9 mouse cellular contexts compared by ENCODE assay signal in genomic region chr2:115385207-115386168, GRCm38 (mm10).
DNase-seq lines count a peak whose midpoint lies in the region; ATAC-seq and TF ChIP-seq lines count a peak whose summit lies in the region.
"Had no signal": no experiment of that assay in that cellular context is flagged by ENCODE, and none has a peak within 500 bp of the region (broad histone marks: within the 10 kb centered on the region; RNA-seq: fewer than 3 reads in every experiment).

No protein-coding gene starts in this region.

- no peaks in the 10 kb centered on the region for H3K27me3 ChIP-seq in heart, adult 2 months (ENCODE audit: control insufficient read depth, insufficient read depth, low read length)
- H3K27me3 ChIP-seq in kidney, adult 2 months (replicated peaks; ENCODE audit: control insufficient read depth, insufficient read depth, low read length), result no peaks in the 10 kb centered on the region
- H3K27me3 ChIP-seq: CH12.LX had no signal

- TF ChIP-seq EP300 in heart, adult 2 months (IDR thresholded peaks at IDR 0.05; ENCODE audit: insufficient read depth, low read depth, low read length), result no peak

- TF ChIP-seq CTCF in heart, adult 2 months (IDR thresholded peaks at IDR 0.05), result no peak
- TF ChIP-seq CTCF in bone marrow macrophage, adult 2 months (IDR thresholded peaks at IDR 0.05; ENCODE audit: low read depth, low read length), result no peak
- no peak for TF ChIP-seq CTCF in kidney, adult 2 months (conservative IDR thresholded peaks at IDR 0.05; ENCODE audit: insufficient read depth, insufficient read length, low read depth, low read length)

- intact Hi-C loops in heart, adult 2 months (cut with DNase I), result no loop called here

- 23% methylated on average over 16 of the region's 16 CpGs for WGBS in heart, adult 2 months
- WGBS in kidney, adult 2 months, result 35% methylated on average over 16 of the region's 16 CpGs

- H3K4me3 ChIP-seq in heart, adult 2 months, result no peak overlapping the region
- peak overlapping the region; percentile 21 for H3K4me3 ChIP-seq in bone marrow macrophage, adult 2 months (ENCODE audit: insufficient read depth, low read length)
- H3K4me3 ChIP-seq in kidney, adult 2 months (ENCODE audit: insufficient read depth, low read depth, low read length), result no peak overlapping the region

- H3K27ac ChIP-seq in heart, adult 2 months, result peak overlapping the region; percentile 21
- peak overlapping the region; percentile 55 for H3K27ac ChIP-seq in bone marrow macrophage, adult 2 months (ENCODE audit: insufficient read depth, low read depth, low read length)
- H3K27ac ChIP-seq in kidney, adult 2 months (ENCODE audit: insufficient read depth, low read depth, low read length), result peak overlapping the region; percentile 91

- peak in 1 of 2 experiments; percentile 1 for DNase-seq in heart, adult 2 months
- DNase-seq in heart, adult 8-10 months (ENCODE audit: low spot score), result no peak
- peak; percentile 86 for DNase-seq in kidney, adult 2 months
- DNase-seq in mesoderm, embryonic 11.5 days (ENCODE audit: low read depth, low spot score), result peak; percentile 26
- DNase-seq in spleen, postnatal 10 days (ENCODE audit: low spot score in 2 of 2), result no peak
- DNase-seq in testis, postnatal 10 days (ENCODE audit: low spot score), result no peak

- peaks cover 3% of the 10 kb centered on the region for H3K4me1 ChIP-seq in heart, adult 2 months (ENCODE audit: control insufficient read depth, insufficient read depth, low read length)
- H3K4me1 ChIP-seq in bone marrow macrophage, adult 2 months (ENCODE audit: control insufficient read depth, insufficient read depth, low read length), result peaks cover 15% of the 10 kb centered on the region
- H3K4me1 ChIP-seq in kidney, adult 2 months (ENCODE audit: control insufficient read depth, insufficient read depth, low read length), result no peaks in the 10 kb centered on the region

- no peaks in the 10 kb centered on the region for H3K79me2 ChIP-seq in heart, adult 2 months (replicated peaks; ENCODE audit: control insufficient read depth, insufficient read depth, low read length)

- H3K36me3 ChIP-seq in heart, adult 2 months (ENCODE audit: control insufficient read depth, insufficient read depth, low read length), result no peaks in the 10 kb centered on the region; the same call in 1 of the 2 replicates
- no peaks in the 10 kb centered on the region for H3K36me3 ChIP-seq in kidney, adult 2 months (ENCODE audit: control insufficient read depth, insufficient read depth, low read length)

- TF ChIP-seq POLR2A in heart, adult 2 months (IDR thresholded peaks at IDR 0.05; ENCODE audit: insufficient read depth, low read depth, low read length), result no peak
- no peak for TF ChIP-seq POLR2A in bone marrow macrophage, adult 2 months (IDR thresholded peaks at IDR 0.05; ENCODE audit: borderline replicate concordance, low read depth, low read length)
- TF ChIP-seq POLR2A in kidney, adult 2 months (IDR thresholded peaks at IDR 0.05; ENCODE audit: low read depth, low read length), result no peak

- ATAC-seq in megakaryocyte-erythroid progenitor cell, adult 5-6 weeks (replicated peaks; ENCODE audit: low FRiP score, low TSS enrichment, poor library complexity, severe bottlenecking), result no peak

- H3K9ac ChIP-seq in heart, adult 2 months (ENCODE audit: low read depth, low read length), result no peak overlapping the region; the same call in 1 of the 2 replicates

Comparison
In these comparisons a context has a peak if more than half of its experiments do, and no peak if none do; other contexts are left out.
1. DNase-seq: peak in kidney, adult 2 months (single experiment) and mesoderm, embryonic 11.5 days (single experiment); none in heart, adult 8-10 months (single experiment), spleen, postnatal 10 days (0 of 2) and testis, postnatal 10 days (single experiment).
2. H3K27ac ChIP-seq: peak in every context shown above with its lines; median percentile 91 in kidney, adult 2 months; 55 in bone marrow macrophage, adult 2 months; 21 in heart, adult 2 months.